Mouse (Mus musculus) CH12.LX (cell line): ENCODE measurements at regions not wholly inside any gene's neighbourhood (a gene's known extent, or its start where the extent isn't known, plus 50 kb on each side); places are given as distances from the start of the nearest gene placed in this dataset.

Experiments used
- DNase-seq: peaks from one replicate; pipeline ENCODE4 v3.0.0-alpha.2; 2013; ENCODE audit errors: extremely low read depth
- H3K27ac ChIP-seq: 2 replicates; pipeline ENCODE4 v1.5.1; 2012; ENCODE audit warnings: low read depth, mild to moderate bottlenecking, control low read depth, moderate library complexity; ENCODE audit not compliant: insufficient read depth
- H3K27me3 ChIP-seq: replicated peaks from 2 replicates; pipeline ENCODE3; 2012; ENCODE audit warnings: inconsistent platforms
- H3K36me3 ChIP-seq, 2 experiments: replicated peaks in 1 of 2; 2 replicates each; pipeline versions ENCODE3 to v1.6.1; 2012; ENCODE audit warnings: inconsistent platforms in 1 of 2, low read length in 1 of 2, mild to moderate bottlenecking in 1 of 2, mixed read lengths in 1 of 2, moderate library complexity in 1 of 2; ENCODE audit not compliant: control insufficient read depth in 1 of 2, insufficient read depth in 1 of 2
- H3K4me1 ChIP-seq, 2 experiments: 2 replicates each; pipeline ENCODE4 v1.6.1; 2012; ENCODE audit warnings: inconsistent platforms in 1 of 2, moderate library complexity in 1 of 2; ENCODE audit not compliant: insufficient read depth in 2 of 2, control insufficient read depth in 1 of 2
- H3K4me2 ChIP-seq: 2 replicates; pipeline ENCODE4 v1.6.1; 2012; ENCODE audit warnings: low read depth, mild to moderate bottlenecking, control low read depth; ENCODE audit not compliant: poor library complexity, insufficient read depth, severe bottlenecking
- H3K4me3 ChIP-seq, 3 experiments: fragments of 150-350 bp in 1 of 3; sonication (generic) in 1 of 3; replicated peaks in 1 of 3; 2 replicates each; pipeline versions ENCODE3 to v1.5.1; 2011 to 2012; ENCODE audit warnings: low read depth in 2 of 3, low read length in 2 of 3, mild to moderate bottlenecking in 2 of 3, moderate library complexity in 2 of 3, control low read depth in 1 of 3, improper control_type of control experiment in 1 of 3, inconsistent platforms in 1 of 3, mixed read lengths in 1 of 3; ENCODE audit not compliant: poor library complexity in 1 of 3
- H3K79me2 ChIP-seq: replicated peaks from 2 replicates; pipeline ENCODE4 v1.6.1; 2012; ENCODE audit warnings: mild to moderate bottlenecking, moderate library complexity; ENCODE audit not compliant: control insufficient read depth, poor library complexity, insufficient read depth, severe bottlenecking; ENCODE audit errors: extremely low read depth
- H3K9ac ChIP-seq: 2 replicates; pipeline ENCODE4 v1.6.1; 2012; ENCODE audit warnings: low read depth, mild to moderate bottlenecking, control low read depth, moderate library complexity; ENCODE audit not compliant: insufficient read depth
- H3K9me3 ChIP-seq: replicated peaks from 2 replicates; pipeline ENCODE3; 2012; ENCODE audit warnings: low read length, inconsistent platforms, mixed read lengths
- BHLHE40 ChIP-seq: IDR thresholded peaks from 2 replicates; pipeline ENCODE4 v1.6.1; 2011; ENCODE audit warnings: mild to moderate bottlenecking, low read depth, low read length, improper control_type of control experiment
- CHD2 ChIP-seq: IDR thresholded peaks from 2 replicates; pipeline ENCODE4 v1.6.1; 2011; ENCODE audit warnings: low read length, improper control_type of control experiment
- CTCF ChIP-seq, 2 experiments: IDR thresholded peaks in 1 of 2; conservative IDR thresholded peaks in 1 of 2; 2 replicates each; pipeline ENCODE4 v1.5.1; 2011 to 2012; ENCODE audit warnings: low read depth in 2 of 2, low read length in 2 of 2, improper control_type of control experiment in 1 of 2, inconsistent platforms in 1 of 2, mild to moderate bottlenecking in 1 of 2, moderate library complexity in 1 of 2
- E2F4 ChIP-seq: IDR thresholded peaks from 2 replicates; pipeline ENCODE4 v1.6.1; 2011; ENCODE audit warnings: low read depth, low read length, improper control_type of control experiment; ENCODE audit not compliant: insufficient replicate concordance
- ELF1 ChIP-seq: IDR thresholded peaks from 2 replicates; pipeline ENCODE4 v1.6.1; 2014; ENCODE audit warnings: low read depth, mild to moderate bottlenecking, inconsistent platforms, low read length, improper control_type of control experiment
- GABPA ChIP-seq: IDR thresholded peaks from 2 replicates; pipeline ENCODE4 v1.6.1; 2012; ENCODE audit warnings: low read depth, low read length, improper control_type of control experiment, inconsistent platforms; ENCODE audit not compliant: insufficient replicate concordance
- HCFC1 ChIP-seq: IDR thresholded peaks from 2 replicates; pipeline ENCODE4 v1.6.1; 2012; ENCODE audit warnings: low read depth, mild to moderate bottlenecking, inconsistent platforms, low read length, improper control_type of control experiment
- IRF4 ChIP-seq: IDR thresholded peaks from 2 replicates; pipeline ENCODE4 v1.6.1; 2014; ENCODE audit warnings: low read depth, mild to moderate bottlenecking, inconsistent platforms, low read length, improper control_type of control experiment
- JUN ChIP-seq: IDR thresholded peaks from 2 replicates; pipeline ENCODE4 v1.6.1; 2011; ENCODE audit warnings: low read depth, mild to moderate bottlenecking, low read length, improper control_type of control experiment, moderate library complexity; ENCODE audit not compliant: insufficient read depth
- KAT2A ChIP-seq: IDR thresholded peaks from 2 replicates; pipeline ENCODE4 v1.6.1; 2012; ENCODE audit warnings: low read length, improper control_type of control experiment, inconsistent platforms; ENCODE audit not compliant: insufficient replicate concordance
- MAX ChIP-seq: IDR thresholded peaks from 2 replicates; pipeline ENCODE4 v1.6.1; 2011; ENCODE audit warnings: low read length, improper control_type of control experiment
- MEF2A ChIP-seq: IDR thresholded peaks from 2 replicates; pipeline ENCODE4 v1.6.1; 2014; ENCODE audit warnings: low read depth, mild to moderate bottlenecking, inconsistent platforms, low read length, improper control_type of control experiment, borderline replicate concordance
- MXI1 ChIP-seq: IDR thresholded peaks from 2 replicates; pipeline ENCODE4 v1.6.1; 2011; ENCODE audit warnings: mild to moderate bottlenecking, low read depth, low read length, improper control_type of control experiment
- MYC ChIP-seq: IDR thresholded peaks from 2 replicates; pipeline ENCODE4 v1.6.1; 2011; ENCODE audit warnings: low read depth, mild to moderate bottlenecking, improper control_type of control experiment, low read length
- NELFE ChIP-seq: IDR thresholded peaks from 2 replicates; pipeline ENCODE4 v1.6.1; 2011; ENCODE audit warnings: low read depth, low read length, improper control_type of control experiment
- NRF1 ChIP-seq: IDR thresholded peaks from 2 replicates; pipeline ENCODE4 v1.6.1; 2014; ENCODE audit warnings: low read depth, mild to moderate bottlenecking, inconsistent platforms, low read length, improper control_type of control experiment, moderate library complexity
- POLR2AphosphoS2 ChIP-seq: IDR thresholded peaks from 2 replicates; pipeline ENCODE4 v1.6.1; 2011; ENCODE audit warnings: low read depth, low read length, improper control_type of control experiment
- RAD21 ChIP-seq: IDR thresholded peaks from 2 replicates; pipeline ENCODE4 v1.6.1; 2011; ENCODE audit warnings: low read depth, mild to moderate bottlenecking, low read length, improper control_type of control experiment, moderate library complexity
- SIN3A ChIP-seq: IDR thresholded peaks from 2 replicates; pipeline ENCODE4 v1.6.1; 2012; ENCODE audit warnings: low read length, improper control_type of control experiment, inconsistent platforms
- SMC3 ChIP-seq: IDR thresholded peaks from 2 replicates; pipeline ENCODE4 v1.6.1; 2011; ENCODE audit warnings: low read depth, low read length, improper control_type of control experiment
- TBP ChIP-seq: conservative IDR thresholded peaks from 2 replicates; pipeline ENCODE4 v1.6.1; 2011; ENCODE audit warnings: low read depth, low read length, improper control_type of control experiment
- TCF12 ChIP-seq: IDR thresholded peaks from 2 replicates; pipeline ENCODE4 v1.6.1; 2014; ENCODE audit warnings: low read depth, mild to moderate bottlenecking, inconsistent platforms, low read length, improper control_type of control experiment
- UBTF ChIP-seq: IDR thresholded peaks from 2 replicates; pipeline ENCODE4 v1.6.1; 2012; ENCODE audit warnings: low read depth, mild to moderate bottlenecking, inconsistent platforms, low read length, improper control_type of control experiment, moderate library complexity
- USF2 ChIP-seq: conservative IDR thresholded peaks from 2 replicates; pipeline ENCODE4 v1.6.1; 2011; ENCODE audit warnings: low read depth, low read length, improper control_type of control experiment
- ZC3H11A ChIP-seq: IDR thresholded peaks from 2 replicates; pipeline ENCODE4 v1.6.1; 2012; ENCODE audit warnings: low read depth, mild to moderate bottlenecking, inconsistent platforms, low read length, improper control_type of control experiment
- ZKSCAN1 ChIP-seq: IDR thresholded peaks from 2 replicates; pipeline ENCODE4 v1.6.1; 2012; ENCODE audit warnings: low read depth, inconsistent platforms, low read length, improper control_type of control experiment, borderline replicate concordance
- ZMIZ1 ChIP-seq: IDR thresholded peaks from 2 replicates; pipeline ENCODE4 v1.6.1; 2012; ENCODE audit warnings: low read depth, mild to moderate bottlenecking, inconsistent platforms, low read length, improper control_type of control experiment
- dilution Hi-C: fragments of 300-500 bp; cut with MboI; formaldehyde crosslinking; loops from 2 replicates; pipeline ENCODE4 v1.14.3; 2020; ENCODE audit warnings: low sequenced_read_pairs; ENCODE audit not compliant: extremely low pct_unique_long_range_greater_than_20kb, extremely low pct_ligation_motif_present
- in situ Hi-C: fragments of 300-500 bp; cut with MboI; formaldehyde crosslinking; loops from 3 replicates; pipeline ENCODE4 v1.14.3; 2019; ENCODE audit warnings: low sequenced_read_pairs, low pct_ligation_motif_present, low pct_unique_long_range_greater_than_20kb, mixed read lengths

GRCm38 (mm10) chr2:174900671-174900991 lies 109.4 kb upstream of the Gm14444 start:
- no peaks in the 10 kb centered on the region for H3K36me3 ChIP-seq
- peak; percentile 40 for DNase-seq
- in situ Hi-C loops: loop anchor here (10.0 kb wide), 1 partner anchor 586 kb away; no protein-coding TSS in a partner anchor
- dilution Hi-C loops: no loop called here
- H3K27ac ChIP-seq: no peak overlapping the region
- no peak overlapping the region for H3K4me3 ChIP-seq
- no peak overlapping the region for H3K4me2 ChIP-seq
- H3K9me3 ChIP-seq: no peaks in the 10 kb centered on the region
- TF ChIP-seq UBTF: no peak
- no peak for TF ChIP-seq NELFE
- TF ChIP-seq CHD2: no peak
- TF ChIP-seq SIN3A: no peak
- no peak for TF ChIP-seq MXI1
- TF ChIP-seq BHLHE40: no peak
- TF ChIP-seq ZC3H11A: peak; percentile 12; the same call in 1 of the 2 replicates
- TF ChIP-seq RAD21: peak; percentile 90
- peak; percentile 74 for TF ChIP-seq SMC3
- no peak for TF ChIP-seq HCFC1
- no peak for TF ChIP-seq ZMIZ1
- no peak for TF ChIP-seq MAX
- TF ChIP-seq IRF4: no peak
- no peak for TF ChIP-seq NRF1
- no peak for TF ChIP-seq TBP
- no peak for TF ChIP-seq JUN
- TF ChIP-seq CTCF (conservative IDR thresholded peaks at IDR 0.05 in 1 of 2, IDR thresholded peaks at IDR 0.05 in 1 of 2; ENCODE audit: low read depth in 2 of 2, low read length in 2 of 2): peak; percentile 60 to 83
- H3K9ac ChIP-seq: no peak overlapping the region
- no peaks in the 10 kb centered on the region for H3K79me2 ChIP-seq
- H3K27me3 ChIP-seq: no peaks in the 10 kb centered on the region
- H3K4me1 ChIP-seq: peaks cover 3 to 5% of the 10 kb centered on the region in 2 experiments; a peak in 2 of 4 replicates

- in situ Hi-C loops (loop anchor here (10.0 kb wide), 1 partner anchor 587 kb away; no protein-coding TSS in a partner anchor), dilution Hi-C loops (no loop called here)
- Histone ChIP-seq H3K79me2 (no peaks in the 10 kb centered on the region), H3K4me1 (peaks cover 3 to 8% of the 10 kb centered on the region in 2 experiments; a peak in 3 of 4 replicates), H3K9me3 (no peaks in the 10 kb centered on the region), H3K36me3 (no peaks in the 10 kb centered on the region), H3K27ac (no peak overlapping the region), H3K9ac (no peak overlapping the region), H3K4me3 (no peak overlapping the region), H3K27me3 (peaks cover 2% of the 10 kb centered on the region), H3K4me2 (no peak overlapping the region)
- DNase-seq: no peak
- TF ChIP-seq NELFE: no peak
- no peak for TF ChIP-seq GABPA
- TF ChIP-seq MEF2A: no peak
- no peak for TF ChIP-seq RAD21
- no peak for TF ChIP-seq ZMIZ1
- no peak for TF ChIP-seq TBP
- no peak for TF ChIP-seq CHD2
- TF ChIP-seq JUN: no peak
- TF ChIP-seq ELF1: no peak
- TF ChIP-seq E2F4: no peak
- TF ChIP-seq UBTF: no peak
- no peak for TF ChIP-seq NRF1
- TF ChIP-seq TCF12: no peak
- no peak for TF ChIP-seq ZKSCAN1
- no peak for TF ChIP-seq KAT2A
- no peak for TF ChIP-seq POLR2AphosphoS2
- TF ChIP-seq MYC: no peak
- TF ChIP-seq USF2: no peak
Measured at GRCm38 (mm10) chr2:174901801-174902200, 108.2 kb upstream of the Gm14444 start.
